Mouse (Mus musculus): ENCODE results near the gene Rfx4. TPM values are rescaled to one million over a fixed set of nuclear protein-coding genes. Genes with fewer than 3 reads are reported as not detected.

Gene Rfx4
- polyA plus RNA-seq, 1 experiment from 2014 or later, result 21.8 TPM

DNA sequence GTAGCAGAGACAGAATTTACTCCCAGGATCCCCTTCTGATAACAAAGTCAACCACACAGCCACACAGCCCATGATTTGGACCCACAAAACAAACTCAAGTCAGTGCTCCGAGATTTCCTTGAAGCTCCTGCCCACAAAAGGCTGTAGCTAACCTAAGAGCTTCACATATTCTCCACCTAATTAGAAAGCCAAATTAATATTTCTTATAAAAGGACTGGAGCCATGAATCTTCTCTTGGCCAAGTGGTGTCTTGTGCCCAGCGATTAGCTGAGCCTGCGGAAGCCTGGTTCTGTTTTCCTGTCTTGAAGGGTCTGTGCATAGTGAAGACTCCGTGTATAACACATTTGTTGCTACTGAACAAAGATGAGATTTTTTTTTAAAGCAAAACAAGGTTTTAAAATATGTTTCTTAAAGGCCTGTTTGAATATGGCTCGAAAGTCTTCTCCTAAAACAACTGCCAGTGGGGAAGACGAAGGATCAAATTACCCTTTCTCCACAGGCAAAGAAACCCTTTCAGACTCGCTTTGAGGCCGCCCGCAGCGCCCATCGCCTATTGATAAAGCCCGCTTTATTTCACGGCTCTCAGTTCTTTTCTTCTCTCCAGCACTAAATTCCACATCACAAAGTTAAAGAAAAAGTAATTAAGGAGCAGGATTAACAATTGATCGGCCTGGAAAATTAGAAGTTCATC lies 103.1 kb downstream of the Rfx4 start:
- H3K9ac ChIP-seq, result no peak overlapping the region
- no peak for ATAC-seq (ENCODE audit: low read depth)
- H3K9me3 ChIP-seq, result no peaks in the 10 kb centered on the region
- no peaks in the 10 kb centered on the region for H3K36me3 ChIP-seq
- 0 out of 2 replicates have a peak overlapping the region, but pooled peaks have one; percentile 13 for H3K4me2 ChIP-seq
- H3K27me3 ChIP-seq, result no peaks in the 10 kb centered on the region
- H3K4me3 ChIP-seq, result no peak overlapping the region
- 4% methylated on average over 14 of the region's 14 CpGs for WGBS
- H3K4me1 ChIP-seq (replicated peaks), result peaks cover 25% of the 10 kb centered on the region
- H3K27ac ChIP-seq (replicated peaks), result no peak overlapping the region

DNA sequence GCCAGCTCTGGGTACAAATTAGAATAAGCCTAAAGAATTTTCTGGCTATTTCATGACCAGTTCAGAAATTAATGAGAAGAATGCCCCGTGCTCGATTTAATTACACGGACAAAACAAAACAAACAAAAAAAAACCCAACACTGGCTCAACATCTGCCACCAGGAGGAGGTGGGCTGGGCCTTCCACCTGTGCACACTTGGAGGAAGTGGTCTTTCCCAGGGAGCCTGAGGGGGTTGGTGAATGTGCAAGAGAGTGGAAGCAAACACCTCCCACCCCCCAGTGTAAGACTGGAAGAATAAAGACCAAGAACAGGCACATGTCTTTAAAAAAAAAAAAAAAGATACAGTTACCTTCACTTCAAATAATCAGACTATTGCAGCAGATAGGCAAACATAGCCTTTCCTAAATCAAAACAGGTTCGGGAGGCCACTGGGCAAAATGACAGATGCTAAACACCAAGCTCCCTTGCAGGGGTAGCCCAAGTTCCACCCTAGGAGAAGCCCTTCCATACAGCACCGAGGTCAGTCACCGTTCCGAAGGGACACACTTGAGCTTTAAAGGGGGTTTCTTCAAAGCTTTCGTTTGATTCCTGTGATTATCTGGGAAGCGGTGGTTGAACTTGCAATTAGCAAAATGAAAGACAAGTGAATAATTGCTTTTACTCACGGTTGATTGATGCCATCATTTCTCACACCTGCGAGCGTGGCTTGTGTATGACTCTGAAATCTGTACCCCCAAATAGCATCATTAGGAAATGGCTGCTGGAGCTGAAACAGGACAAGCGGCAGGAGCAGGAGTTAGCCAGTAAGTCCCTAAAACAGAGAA lies 103.9 kb downstream of the Rfx4 start:
- 17% methylated on average over 13 of the region's 13 CpGs for WGBS
- ATAC-seq (ENCODE audit: low read depth), result no peak
- Histone ChIP-seq H3K4me2 (no peak overlapping the region), H3K9ac (no peak overlapping the region), H3K4me3 (no peak overlapping the region), H3K4me1 (replicated peaks) (peaks cover 25% of the 10 kb centered on the region), H3K27me3 (no peaks in the 10 kb centered on the region), H3K9me3 (no peaks in the 10 kb centered on the region), H3K27ac (replicated peaks) (no peak overlapping the region), H3K36me3 (no peaks in the 10 kb centered on the region)

DNA sequence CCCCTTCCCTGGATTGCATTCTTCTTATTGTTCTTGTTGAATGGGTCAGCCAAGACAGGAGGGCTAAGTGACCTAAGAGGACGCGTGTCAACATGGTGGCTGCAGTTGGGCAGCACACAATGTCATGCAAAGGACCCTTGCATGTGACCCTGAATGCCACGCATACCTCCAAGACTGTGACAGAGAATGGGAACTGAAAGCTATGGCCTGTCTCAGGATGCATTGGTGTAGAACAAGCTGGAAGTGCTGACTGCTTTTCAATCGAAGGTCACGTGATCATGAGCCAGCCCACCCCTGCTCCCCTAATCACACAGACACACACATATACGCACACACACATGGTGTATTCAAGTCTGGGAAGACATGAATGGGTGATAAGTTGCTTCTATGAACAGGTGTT lies 107.6 kb downstream of the Rfx4 start:
- Histone ChIP-seq H3K27me3 (no peaks in the 10 kb centered on the region), H3K36me3 (no peaks in the 10 kb centered on the region), H3K4me3 (no peak overlapping the region), H3K9me3 (no peaks in the 10 kb centered on the region), H3K4me1 (replicated peaks) (peaks cover 17% of the 10 kb centered on the region), H3K27ac (replicated peaks) (no peak overlapping the region), H3K4me2 (no peak overlapping the region), H3K9ac (no peak overlapping the region)
- no peak for ATAC-seq (ENCODE audit: low read depth)
- WGBS, result 87% methylated on average over 6 of the region's 6 CpGs

DNA sequence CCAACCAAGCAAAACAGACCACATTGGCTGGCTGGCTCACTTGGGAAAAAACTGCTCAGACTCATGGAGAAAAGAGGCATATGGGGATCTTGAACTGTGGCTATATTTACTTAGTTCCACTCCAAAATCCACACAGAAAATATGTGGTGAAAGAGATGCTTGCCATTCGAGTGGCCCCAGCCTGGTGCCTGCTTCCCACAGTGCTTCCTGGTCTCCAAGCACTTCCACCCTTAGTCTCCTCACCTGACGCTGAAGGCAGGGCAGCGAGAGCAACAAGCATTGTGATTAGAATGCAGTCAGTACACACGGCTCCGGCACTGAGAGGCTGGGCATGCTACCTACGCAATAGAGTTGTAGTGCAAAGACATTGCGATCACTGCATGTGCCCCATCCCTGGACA lies 111.7 kb downstream of the Rfx4 start:
- Histone ChIP-seq H3K9ac (no peak overlapping the region), H3K4me1 (replicated peaks) (peaks cover 8% of the 10 kb centered on the region), H3K27ac (replicated peaks) (no peak overlapping the region), H3K27me3 (no peaks in the 10 kb centered on the region), H3K4me3 (no peak overlapping the region), H3K36me3 (no peaks in the 10 kb centered on the region), H3K4me2 (no peak overlapping the region), H3K9me3 (no peaks in the 10 kb centered on the region)
- WGBS, result 91% methylated on average over 7 of the region's 7 CpGs
- no peak for ATAC-seq (ENCODE audit: low read depth)

DNA sequence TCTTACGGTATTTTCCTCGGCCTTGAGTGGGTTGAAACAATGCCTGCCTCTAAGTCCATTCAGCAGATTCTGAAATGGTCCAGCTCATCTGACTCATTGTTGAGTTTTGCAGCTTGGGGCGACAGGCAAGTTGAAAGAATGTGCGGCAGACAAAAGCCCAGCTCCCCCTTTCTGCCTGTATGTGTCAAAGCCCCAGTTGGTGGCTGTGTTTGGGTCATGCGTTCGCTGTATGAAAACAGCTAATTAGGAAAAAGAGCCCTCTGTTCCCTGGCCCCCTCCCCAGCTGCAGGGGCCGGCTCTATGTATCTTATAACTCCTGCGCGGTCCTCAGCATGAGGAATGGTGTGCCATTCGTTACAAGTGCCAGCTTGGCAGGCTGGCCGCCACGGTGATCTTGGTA lies 115.4 kb downstream of the Rfx4 start:
- WGBS, result 17% methylated on average over 12 of the region's 12 CpGs
- Histone ChIP-seq H3K27me3 (no peaks in the 10 kb centered on the region), H3K4me2 (peak overlapping the region; percentile 22), H3K9me3 (no peaks in the 10 kb centered on the region), H3K36me3 (no peaks in the 10 kb centered on the region), H3K4me3 (no peak overlapping the region), H3K9ac (no peak overlapping the region), H3K4me1 (replicated peaks) (peaks cover 8% of the 10 kb centered on the region), H3K27ac (replicated peaks) (0 out of 2 replicates have a peak overlapping the region, but pooled peaks have one; percentile 5)
- no peak for ATAC-seq (ENCODE audit: low read depth)

DNA sequence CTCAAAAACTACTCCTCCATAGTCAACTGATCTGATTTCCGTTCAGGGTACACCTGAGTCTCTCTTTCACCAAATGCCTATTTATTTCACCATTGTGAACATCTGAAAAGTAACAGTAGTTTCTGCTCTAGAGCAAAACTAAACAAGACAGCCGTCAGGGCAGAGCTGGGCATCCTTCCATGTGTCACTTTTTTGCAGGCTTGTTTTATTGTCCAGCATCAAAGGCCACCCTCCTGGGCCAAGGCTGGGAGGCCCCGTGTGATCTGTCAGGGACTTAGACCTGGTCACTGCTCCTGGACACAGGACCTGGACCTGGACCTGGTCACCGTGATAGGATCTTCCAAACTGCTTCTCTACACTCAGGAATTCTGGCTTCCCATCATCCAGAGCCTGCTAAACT lies 116.1 kb downstream of the Rfx4 start:
- WGBS, result 62% methylated on average over 4 of the region's 4 CpGs
- Histone ChIP-seq H3K4me2 (no peak overlapping the region), H3K36me3 (no peaks in the 10 kb centered on the region), H3K9me3 (no peaks in the 10 kb centered on the region), H3K4me3 (no peak overlapping the region), H3K27me3 (no peaks in the 10 kb centered on the region), H3K4me1 (replicated peaks) (peaks cover 8% of the 10 kb centered on the region), H3K9ac (no peak overlapping the region), H3K27ac (replicated peaks) (no peak overlapping the region)
- no peak for ATAC-seq (ENCODE audit: low read depth)

DNA sequence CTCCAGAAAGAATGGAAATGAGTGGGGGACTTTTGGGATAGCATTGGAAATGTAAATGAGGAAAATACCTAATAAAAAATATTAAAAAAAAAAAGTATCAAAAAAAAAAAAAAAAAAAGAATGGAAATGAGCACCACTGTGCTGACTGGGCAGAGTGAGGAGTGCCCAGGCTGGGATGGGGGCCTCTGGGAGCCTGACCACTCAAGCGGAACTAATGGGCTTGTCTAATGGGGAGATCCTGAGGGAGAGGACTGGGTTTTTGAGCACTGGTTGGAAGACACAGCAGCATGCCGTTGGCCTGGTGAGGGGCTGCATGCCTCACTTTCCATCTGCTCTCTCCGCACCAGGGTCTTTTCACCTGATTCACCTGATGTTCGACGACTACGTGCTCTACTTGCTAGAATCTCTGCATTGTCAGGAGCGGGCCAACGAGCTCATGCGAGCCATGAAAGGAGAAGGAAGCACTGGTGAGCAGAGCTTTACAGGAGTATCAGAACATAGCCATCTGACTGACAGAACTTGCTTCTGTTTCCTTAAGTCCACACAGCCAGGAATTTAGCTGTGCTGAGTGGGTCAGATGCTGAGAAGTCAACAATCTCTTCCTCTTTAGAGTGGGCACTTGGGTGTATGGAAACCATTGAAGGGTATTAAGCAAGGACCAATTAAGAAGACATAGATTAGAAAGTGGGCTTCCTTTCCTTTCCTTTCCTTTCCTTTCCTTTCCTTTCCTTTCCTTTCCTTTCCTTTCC lies 124.1 kb downstream of the Rfx4 start:
- H3K4me1 ChIP-seq (replicated peaks), result peaks cover 5% of the 10 kb centered on the region
- ATAC-seq (ENCODE audit: low read depth), result no peak; the same call in 1 of the 2 replicates
- WGBS, result 57% methylated on average over 9 of the region's 9 CpGs
- no peaks in the 10 kb centered on the region for H3K36me3 ChIP-seq
- H3K27me3 ChIP-seq, result no peaks in the 10 kb centered on the region
- no peak overlapping the region for H3K4me3 ChIP-seq
- H3K4me2 ChIP-seq, result no peak overlapping the region
- H3K9me3 ChIP-seq, result no peaks in the 10 kb centered on the region
- no peak overlapping the region for H3K9ac ChIP-seq
- H3K27ac ChIP-seq (replicated peaks), result no peak overlapping the region

DNA sequence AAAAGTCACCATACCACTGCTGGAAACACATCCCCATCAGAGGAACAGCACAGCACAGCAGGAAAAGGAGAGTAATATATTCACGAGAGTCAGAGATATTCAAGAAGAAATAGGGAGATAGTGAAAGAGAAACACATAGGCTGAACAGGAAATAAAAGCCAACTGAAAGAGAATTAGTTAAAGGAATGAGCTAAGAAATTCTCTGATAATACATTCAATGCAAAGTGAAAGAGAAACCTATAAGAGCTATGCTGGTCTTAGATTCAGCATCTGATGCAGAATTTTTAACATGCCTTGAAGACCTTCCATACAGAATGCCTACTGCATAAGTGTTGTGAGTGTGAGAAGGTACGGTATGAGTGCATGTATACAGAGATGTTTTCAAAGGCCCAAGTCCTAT lies 126.7 kb downstream of the Rfx4 start:
- no peak for ATAC-seq (ENCODE audit: low read depth)

DNA sequence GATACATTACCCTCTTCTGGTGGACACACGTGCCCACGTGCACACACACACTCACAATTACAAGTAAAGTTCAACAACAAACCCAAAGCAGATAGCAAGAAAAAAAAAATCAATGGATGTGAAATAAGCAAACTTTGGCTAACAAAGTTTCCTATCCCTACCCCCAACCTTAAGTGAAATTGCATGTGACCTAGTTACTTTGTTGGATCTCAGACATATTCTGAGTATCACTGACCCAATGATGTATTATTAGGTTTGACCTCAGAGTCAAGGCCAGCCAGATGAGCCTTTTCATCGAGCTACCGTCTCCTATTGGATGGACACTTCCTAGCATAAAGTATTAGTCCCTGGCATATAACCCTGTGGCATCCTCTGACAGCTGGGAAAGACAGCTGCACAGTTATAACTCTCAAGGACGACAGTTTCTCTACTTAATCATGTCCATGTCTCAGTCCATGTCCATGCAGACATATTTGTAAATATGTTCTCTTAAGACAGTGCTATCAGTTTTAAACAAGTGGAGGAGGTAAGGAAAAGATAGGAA lies 129.6 kb downstream of the Rfx4 start:
- Histone ChIP-seq H3K36me3 (no peaks in the 10 kb centered on the region), H3K9ac (no peak overlapping the region), H3K27ac (replicated peaks) (no peak overlapping the region), H3K4me1 (replicated peaks) (peaks cover 22% of the 10 kb centered on the region), H3K4me2 (no peak overlapping the region), H3K4me3 (no peak overlapping the region), H3K27me3 (no peaks in the 10 kb centered on the region), H3K9me3 (no peaks in the 10 kb centered on the region)
- 50% methylated on average over 5 of the region's 5 CpGs for WGBS
- ATAC-seq (ENCODE audit: low read depth), result no peak

More for the DNA sequence above, 126.7 kb downstream of the Rfx4 start:
- no peaks in the 10 kb centered on the region for H3K27me3 ChIP-seq
- H3K9me3 ChIP-seq, result no peaks in the 10 kb centered on the region
- no peak overlapping the region for H3K27ac ChIP-seq (replicated peaks)
- H3K4me3 ChIP-seq, result no peak overlapping the region
- no peak overlapping the region for H3K4me2 ChIP-seq
- H3K4me1 ChIP-seq (replicated peaks), result peaks cover 15% of the 10 kb centered on the region
- H3K36me3 ChIP-seq, result no peaks in the 10 kb centered on the region
- no peak overlapping the region for H3K9ac ChIP-seq
- 93% methylated on average over 2 of the region's 2 CpGs for WGBS

DNA sequence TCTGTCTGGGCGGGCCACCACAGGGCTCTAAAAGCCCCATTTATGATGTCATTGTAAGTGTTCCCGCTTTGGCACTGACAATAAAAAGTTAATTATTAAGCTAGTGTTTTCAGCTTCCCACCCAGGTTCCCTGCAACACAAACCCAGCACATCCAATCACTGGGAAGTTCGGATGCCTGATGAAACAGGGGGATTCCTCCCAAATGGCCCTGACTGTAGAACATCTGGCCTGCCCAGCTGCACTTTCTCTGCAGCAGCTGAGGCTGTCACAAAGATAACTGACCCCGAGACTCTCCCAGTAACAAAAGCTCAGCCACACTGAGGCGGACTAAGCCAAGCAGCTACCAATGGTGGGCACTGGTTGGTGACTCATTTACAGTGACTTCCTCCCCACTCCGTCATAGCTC lies 130.4 kb downstream of the Rfx4 start:
- H3K36me3 ChIP-seq, result no peaks in the 10 kb centered on the region
- peak overlapping the region; percentile 42; the same call in 1 of the 2 replicates for H3K27ac ChIP-seq (replicated peaks)
- H3K4me3 ChIP-seq, result no peak overlapping the region
- WGBS, result 17% methylated on average over 6 of the region's 6 CpGs
- H3K9ac ChIP-seq, result no peak overlapping the region
- 0 out of 2 replicates have a peak, but pooled peaks have one; percentile 16 for ATAC-seq (ENCODE audit: low read depth)
- H3K4me2 ChIP-seq, result no peak overlapping the region
- H3K9me3 ChIP-seq, result no peaks in the 10 kb centered on the region
- no peaks in the 10 kb centered on the region for H3K27me3 ChIP-seq
- peaks cover 22% of the 10 kb centered on the region for H3K4me1 ChIP-seq (replicated peaks)

DNA sequence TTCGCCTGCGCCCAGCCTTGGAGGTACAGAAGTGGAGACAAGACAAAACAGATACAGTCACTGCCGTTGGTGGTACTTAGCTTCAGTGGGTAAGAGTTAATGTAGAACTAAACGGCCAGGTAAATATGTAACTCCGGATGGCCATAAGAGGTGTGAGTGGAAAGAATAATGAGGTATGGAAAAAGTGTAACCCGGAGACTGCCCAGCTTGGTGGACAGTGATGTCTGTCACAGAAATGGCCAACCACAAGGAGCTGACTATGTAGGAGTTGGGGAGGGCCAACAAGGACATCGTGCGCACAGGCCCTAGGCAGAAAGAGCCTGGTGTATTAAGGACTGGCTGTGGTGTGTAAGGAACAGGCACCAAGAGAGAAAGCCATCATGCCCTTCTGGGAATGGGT lies 130.9 kb downstream of the Rfx4 start:
- Histone ChIP-seq H3K27ac (replicated peaks) (0 out of 2 replicates have a peak overlapping the region, but pooled peaks have one; percentile 42), H3K4me3 (no peak overlapping the region), H3K4me2 (no peak overlapping the region), H3K4me1 (replicated peaks) (peaks cover 22% of the 10 kb centered on the region), H3K36me3 (no peaks in the 10 kb centered on the region), H3K27me3 (no peaks in the 10 kb centered on the region), H3K9me3 (no peaks in the 10 kb centered on the region), H3K9ac (no peak overlapping the region)
- ATAC-seq (ENCODE audit: low read depth), result no peak
- 76% methylated on average over 8 of the region's 8 CpGs for WGBS
